Mouse (Mus musculus) left cerebral cortex, postnatal 4 days (tissue): ENCODE results near the gene Pphln1. TPM values are rescaled to one million over a fixed set of nuclear protein-coding genes. Genes with fewer than 3 reads are reported as not detected.

Source experiments
- DNase-seq: peaks from one replicate; pipeline ENCODE4 v3.0.0-alpha.2; 2022
- intact Hi-C: fragments of 180-260 bp; cut with DNase I; formaldehyde crosslinking; loops from one replicate; pipeline ENCODE4 v1.15.1; 2025
- total RNA-seq, 2 experiments: library from RNA; stranded (reverse); gene quantifications; 2 replicates each; pipeline ENCODE4 v1.2.3; 2021

Pphln1 gene
- total RNA-seq, 2 experiments from 2014 or later = 39.1 to 43.5 TPM

- no peak for DNase-seq
- intact Hi-C loops = loop anchor here (5.0 kb wide), 1 partner anchor 47 kb away; no protein-coding TSS in a partner anchor
Measured at GRCm38 (mm10) chr15:93529831-93530702, 131.9 kb downstream of the Pphln1 start.

GRCm38 (mm10) chr15:93530703-93531032, 132.5 kb downstream of the Pphln1 start:
- intact Hi-C loops = no loop called here
- DNase-seq = no peak

- DNase-seq = no peak
- intact Hi-C loops = no loop called here
Measured at GRCm38 (mm10) chr15:93536191-93536590, 138.0 kb downstream of the Pphln1 start.

GRCm38 (mm10) chr15:93537745-93538144, 139.6 kb downstream of the Pphln1 start:
- intact Hi-C loops = no loop called here
- DNase-seq = no peak

GRCm38 (mm10) chr15:93538551-93539205, 140.5 kb downstream of the Pphln1 start:
- no peak for DNase-seq
- intact Hi-C loops = no loop called here

GRCm38 (mm10) chr15:93539415-93539814, 141.3 kb downstream of the Pphln1 start:
- intact Hi-C loops = no loop called here
- DNase-seq = no peak

Other genes starting within 250 kb of the Pphln1 start
- gene Gxylt1, start 123.2 kb upstream of the Pphln1 start, total RNA-seq = 10 to 100 TPM; 12.9 to 14.7 TPM
- 10 to 100 TPM; 72.7 to 77.1 TPM for gene Yaf2, start 61.4 kb upstream of the Pphln1 start, total RNA-seq
- gene Zcrb1, start within 50 bp of the Pphln1 start, total RNA-seq = 10 to 100 TPM; 81.9 to 85.9 TPM
- 10 to 100 TPM; 43.6 to 49.4 TPM for gene Prickle1, start 197.5 kb downstream of the Pphln1 start, total RNA-seq